Mouse (Mus musculus): Measurements from ENCODE around the gene Dmrta2. TPM values are rescaled to one million over a fixed set of nuclear protein-coding genes. Genes with fewer than 3 reads are reported as not detected.

The Dmrta2 gene
- polyA plus RNA-seq, 1 experiment from 2014 or later, result 2.4 TPM

DNA sequence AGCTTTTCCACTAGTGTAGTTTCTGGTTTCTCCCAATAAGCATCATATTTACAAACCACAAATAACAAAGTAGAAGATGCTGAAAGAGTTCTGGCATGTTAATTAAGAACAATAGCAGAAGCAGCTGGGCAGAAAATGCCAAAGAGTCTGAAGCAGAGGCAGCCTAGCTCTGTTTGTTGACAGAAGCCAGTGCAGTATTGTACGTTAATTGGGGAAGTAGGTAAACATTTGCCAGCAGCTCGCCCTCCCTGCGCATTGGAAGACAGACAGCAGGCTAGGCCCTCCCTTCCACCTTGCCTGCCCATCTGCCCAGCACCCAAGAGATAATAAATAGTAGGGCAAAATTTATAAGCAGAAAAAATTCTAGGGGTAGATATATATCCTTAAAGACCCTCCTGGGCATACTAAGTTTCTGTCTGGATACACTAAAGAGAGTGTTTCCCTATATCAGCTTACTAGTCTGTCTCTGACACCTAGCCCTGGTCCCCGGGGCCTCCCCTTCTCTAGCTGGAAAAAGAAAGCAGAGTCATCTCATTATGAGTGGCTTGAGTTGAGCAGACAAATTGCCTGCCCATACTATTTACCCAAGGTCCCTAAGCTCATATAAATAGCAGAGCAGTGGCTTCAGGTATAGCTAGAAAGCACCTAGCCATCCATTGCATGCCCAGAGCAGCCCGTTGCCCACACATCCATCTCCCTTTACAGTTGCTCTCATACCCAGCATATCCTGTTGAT, 17.5 kb upstream of the Dmrta2 start:
- ATAC-seq, result no peak
- H3K4me1 ChIP-seq (replicated peaks; ENCODE audit: control insufficient read depth, insufficient read depth, low read length), result no peaks in the 10 kb centered on the region
- H3K9ac ChIP-seq (replicated peaks; ENCODE audit: low read depth, low read length), result no peak overlapping the region
- no peak overlapping the region for H3K4me2 ChIP-seq (ENCODE audit: low read length)
- H3K9me3 ChIP-seq (ENCODE audit: control insufficient read depth, low read length), result no peaks in the 10 kb centered on the region
- 59% methylated on average over 5 of the region's 5 CpGs for WGBS
- H3K36me3 ChIP-seq (ENCODE audit: control insufficient read depth, insufficient read depth), result no peaks in the 10 kb centered on the region
- no peaks in the 10 kb centered on the region for H3K27me3 ChIP-seq (replicated peaks; ENCODE audit: control insufficient read depth, insufficient read depth, low read length)
- H3K4me3 ChIP-seq (replicated peaks; ENCODE audit: low read length), result no peak overlapping the region
- H3K27ac ChIP-seq (ENCODE audit: low read length), result no peak overlapping the region

DNA sequence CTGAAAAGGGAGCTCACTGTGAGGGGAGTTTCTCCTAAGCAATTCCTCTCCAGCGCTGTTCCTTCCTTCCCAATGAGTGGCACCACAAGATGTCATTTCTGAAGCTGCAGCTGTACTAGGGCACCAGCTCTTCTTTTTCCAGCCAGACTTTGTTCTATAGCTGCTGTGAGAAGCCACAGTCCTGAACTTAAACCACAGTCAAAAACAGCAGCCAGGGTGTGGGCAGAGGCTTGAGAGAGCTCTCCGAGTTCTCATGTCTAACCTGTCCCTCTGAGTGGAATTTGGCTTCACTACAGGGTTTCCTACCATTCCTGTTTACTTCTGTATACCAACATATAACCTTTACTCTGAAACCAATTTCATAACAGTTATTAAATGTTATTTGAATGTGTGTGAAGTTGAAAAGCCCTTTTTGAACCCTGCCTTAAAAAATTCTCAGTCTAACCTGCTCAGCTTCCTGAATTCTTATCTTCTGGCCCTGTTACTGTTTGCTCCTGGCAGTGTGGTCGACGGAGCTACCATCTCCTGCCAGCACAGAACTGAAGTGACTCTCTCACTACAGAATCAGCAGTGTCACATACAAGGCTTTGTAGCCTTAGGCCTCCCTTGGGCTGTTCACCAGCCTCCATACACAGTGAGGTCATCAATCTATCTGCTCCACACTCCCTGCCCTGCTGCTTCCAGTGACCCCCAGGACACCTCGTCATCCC, 14.1 kb upstream of the Dmrta2 start:
- Histone ChIP-seq H3K4me3 (replicated peaks; ENCODE audit: low read length) (no peak overlapping the region), H3K4me2 (ENCODE audit: low read length) (no peak overlapping the region), H3K9me3 (ENCODE audit: control insufficient read depth, low read length) (no peaks in the 10 kb centered on the region), H3K4me1 (replicated peaks; ENCODE audit: control insufficient read depth, insufficient read depth, low read length) (no peaks in the 10 kb centered on the region), H3K36me3 (ENCODE audit: control insufficient read depth, insufficient read depth) (no peaks in the 10 kb centered on the region), H3K9ac (replicated peaks; ENCODE audit: low read depth, low read length) (no peak overlapping the region), H3K27ac (ENCODE audit: low read length) (no peak overlapping the region), H3K27me3 (replicated peaks; ENCODE audit: control insufficient read depth, insufficient read depth, low read length) (no peaks in the 10 kb centered on the region)
- ATAC-seq, result no peak
- WGBS, result 92% methylated on average over 5 of the region's 5 CpGs

DNA sequence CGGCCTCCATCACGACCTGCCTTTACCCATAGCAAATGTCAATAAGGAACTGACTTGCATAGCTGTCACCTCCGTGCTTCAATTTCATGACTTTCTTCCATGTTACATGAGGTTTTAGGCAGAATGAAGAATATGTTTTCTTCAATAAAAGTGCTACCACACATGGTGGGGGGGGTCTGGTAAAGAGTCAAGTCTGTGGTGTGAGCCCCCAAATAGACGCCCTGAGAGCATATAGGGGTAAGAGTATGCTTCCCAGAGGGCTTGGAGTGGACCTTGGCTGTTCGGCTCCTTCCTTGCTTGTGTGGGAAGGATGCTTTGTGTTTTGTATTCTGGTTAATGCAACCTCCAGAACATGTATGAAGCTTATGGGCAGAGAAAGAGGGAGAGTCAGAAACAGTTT, 8.3 kb upstream of the Dmrta2 start:
- Histone ChIP-seq H3K4me3 (replicated peaks; ENCODE audit: low read length) (no peak overlapping the region), H3K27ac (ENCODE audit: low read length) (no peak overlapping the region), H3K36me3 (ENCODE audit: control insufficient read depth, insufficient read depth) (no peaks in the 10 kb centered on the region; the same call in 1 of the 2 replicates), H3K4me2 (ENCODE audit: low read length) (no peak overlapping the region), H3K9me3 (ENCODE audit: control insufficient read depth, low read length) (no peaks in the 10 kb centered on the region), H3K9ac (replicated peaks; ENCODE audit: low read depth, low read length) (no peak overlapping the region), H3K4me1 (replicated peaks; ENCODE audit: control insufficient read depth, insufficient read depth, low read length) (peaks cover 5% of the 10 kb centered on the region), H3K27me3 (replicated peaks; ENCODE audit: control insufficient read depth, insufficient read depth, low read length) (peaks cover 15% of the 10 kb centered on the region)
- no peak for ATAC-seq
- WGBS, result 89% methylated on average over 5 of the region's 5 CpGs

DNA sequence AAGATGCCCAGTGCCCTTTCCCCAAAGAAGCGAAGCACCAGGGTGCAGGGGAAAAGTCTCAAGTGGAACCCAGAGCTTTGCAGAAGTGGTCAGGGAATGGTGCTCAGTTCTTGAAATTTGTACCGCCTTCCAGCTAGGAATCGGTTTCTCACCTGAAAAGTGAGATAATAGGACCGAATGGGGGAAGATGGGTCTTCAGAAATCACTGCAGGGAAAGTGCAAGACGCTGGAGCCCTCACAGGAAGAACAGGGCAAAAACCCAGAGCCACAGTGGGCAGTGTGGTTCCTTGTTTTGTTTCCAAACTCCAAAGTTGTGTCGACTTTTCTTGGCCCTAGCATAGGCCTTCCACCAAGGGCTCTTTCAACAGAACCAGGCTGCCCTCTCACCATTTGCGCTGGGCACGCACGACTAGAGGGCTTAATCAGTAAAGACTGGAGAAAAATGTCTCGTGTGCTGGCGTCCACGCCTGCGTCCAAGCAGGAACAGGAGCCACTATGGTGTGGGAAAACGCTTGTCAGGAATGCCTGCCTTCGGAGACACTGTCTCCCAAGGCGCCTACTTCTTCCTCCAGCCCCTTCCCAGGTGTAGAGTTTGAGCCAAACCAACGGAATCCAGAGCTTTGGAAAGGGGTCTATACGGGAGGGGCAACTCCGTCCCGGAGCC, 3.7 kb upstream of the Dmrta2 start:
- Histone ChIP-seq H3K4me2 (ENCODE audit: low read length) (peak overlapping the region; percentile 63), H3K27ac (ENCODE audit: low read length) (no peak overlapping the region), H3K9ac (replicated peaks; ENCODE audit: low read depth, low read length) (peak overlapping the region; percentile 46; the same call in 1 of the 2 replicates), H3K36me3 (ENCODE audit: control insufficient read depth, insufficient read depth) (no peaks in the 10 kb centered on the region; the same call in 1 of the 2 replicates), H3K27me3 (replicated peaks; ENCODE audit: control insufficient read depth, insufficient read depth, low read length) (peaks cover 48% of the 10 kb centered on the region), H3K9me3 (ENCODE audit: control insufficient read depth, low read length) (peaks cover 2% of the 10 kb centered on the region; the same call in 1 of the 2 replicates), H3K4me1 (replicated peaks; ENCODE audit: control insufficient read depth, insufficient read depth, low read length) (peaks cover 27% of the 10 kb centered on the region), H3K4me3 (replicated peaks; ENCODE audit: low read length) (peak overlapping the region; percentile 24)
- whole genome bisulfite sequencing, result 5% methylated on average over 20 of the region's 20 CpGs
- ATAC-seq, result no peak

DNA sequence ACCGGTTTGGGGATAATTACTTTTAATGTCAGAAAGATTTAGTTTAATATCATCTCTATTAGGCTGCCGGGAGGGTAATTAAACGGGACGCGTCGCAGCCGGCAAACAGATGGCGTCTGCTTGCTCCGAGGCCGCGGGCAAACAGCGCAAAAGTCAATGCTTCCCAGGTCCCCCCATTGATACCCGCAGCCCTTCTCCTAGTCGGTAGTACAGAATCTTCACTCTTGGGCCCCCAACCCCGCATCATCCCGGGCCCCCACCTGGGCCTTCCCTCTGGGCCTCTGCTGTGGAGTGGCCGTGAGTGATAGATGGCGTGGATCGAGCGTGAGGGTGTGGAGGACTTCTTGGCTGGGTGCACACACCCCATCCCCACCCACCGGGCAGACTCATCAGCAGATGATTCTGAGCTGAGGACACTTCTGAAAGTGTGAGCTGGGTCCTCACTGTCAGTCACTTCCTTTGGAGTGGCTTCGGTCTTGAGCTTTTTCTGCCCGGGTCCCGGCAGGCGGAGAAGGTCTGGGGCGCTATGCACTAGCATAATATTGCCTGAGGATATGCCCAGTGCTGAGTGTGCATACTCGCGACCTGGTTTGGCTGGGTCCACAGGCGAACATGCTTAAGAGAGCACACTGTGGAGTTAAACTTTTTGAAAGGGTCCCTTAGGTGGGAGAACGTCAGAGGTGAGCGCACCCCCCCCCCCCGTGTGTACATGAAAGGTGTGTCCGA, 3.0 kb upstream of the Dmrta2 start:
- H3K27me3 ChIP-seq (replicated peaks; ENCODE audit: control insufficient read depth, insufficient read depth, low read length), result peaks cover 52% of the 10 kb centered on the region
- no peak overlapping the region for H3K27ac ChIP-seq (ENCODE audit: low read length)
- WGBS, result under 1% methylated on average over 33 of the region's 33 CpGs
- no peak for ATAC-seq
- H3K36me3 ChIP-seq (ENCODE audit: control insufficient read depth, insufficient read depth), result no peaks in the 10 kb centered on the region
- peaks cover 2% of the 10 kb centered on the region; the same call in 1 of the 2 replicates for H3K9me3 ChIP-seq (ENCODE audit: control insufficient read depth, low read length)
- H3K4me1 ChIP-seq (replicated peaks; ENCODE audit: control insufficient read depth, insufficient read depth, low read length), result peaks cover 30% of the 10 kb centered on the region
- H3K4me2 ChIP-seq (ENCODE audit: low read length), result peak overlapping the region; percentile 63
- H3K9ac ChIP-seq (replicated peaks; ENCODE audit: low read depth, low read length), result peak overlapping the region; percentile 46; the same call in 1 of the 2 replicates
- H3K4me3 ChIP-seq (replicated peaks; ENCODE audit: low read length), result peak overlapping the region; percentile 24

DNA sequence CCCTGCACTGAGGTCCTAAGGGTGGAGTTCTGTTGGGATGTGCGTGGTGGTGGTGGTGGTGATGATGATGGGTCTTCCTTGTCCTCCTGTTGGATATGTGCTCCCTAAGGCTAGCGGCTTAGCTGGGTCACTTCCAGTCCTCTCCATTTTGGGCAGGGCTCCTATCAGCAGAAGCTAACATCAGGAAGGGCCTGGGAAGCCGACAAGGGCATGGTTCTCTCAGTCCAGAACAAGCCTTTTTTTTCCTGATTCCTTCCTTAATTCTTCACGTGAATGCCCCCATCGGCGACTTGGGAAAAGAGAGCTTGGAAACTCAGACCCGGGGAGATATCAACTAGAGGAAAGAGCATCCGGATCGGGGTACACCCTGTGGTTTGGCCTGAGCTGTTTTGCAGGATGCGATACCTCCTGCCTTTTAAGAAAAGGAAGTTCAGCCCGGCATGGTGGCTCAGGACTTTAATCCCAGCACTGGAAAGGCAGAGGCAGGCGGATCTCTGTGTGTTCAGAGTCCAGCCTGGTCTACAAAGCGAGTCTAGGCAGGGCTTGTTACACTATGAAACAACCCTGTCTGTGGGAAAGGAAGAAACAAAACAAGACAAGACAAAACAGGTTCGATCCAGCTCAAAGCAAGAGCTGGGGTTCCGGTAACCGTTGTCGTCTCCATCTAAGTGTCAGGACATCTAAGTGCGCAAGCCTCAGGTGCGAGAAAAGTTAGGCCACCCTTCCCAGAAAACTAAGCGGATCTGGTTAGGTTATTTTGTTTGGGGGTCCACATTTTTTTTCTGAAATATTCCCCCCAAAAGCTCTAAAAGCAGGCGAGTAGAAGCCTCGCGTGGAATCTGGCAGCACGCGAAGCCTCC, 2.2 kb upstream of the Dmrta2 start:
- peak overlapping the region; percentile 63 for H3K4me2 ChIP-seq (ENCODE audit: low read length)
- WGBS, result 16% methylated on average over 25 of the region's 25 CpGs
- H3K36me3 ChIP-seq (ENCODE audit: control insufficient read depth, insufficient read depth), result no peaks in the 10 kb centered on the region
- H3K27ac ChIP-seq (ENCODE audit: low read length), result no peak overlapping the region
- H3K4me1 ChIP-seq (replicated peaks; ENCODE audit: control insufficient read depth, insufficient read depth, low read length), result peaks cover 35% of the 10 kb centered on the region
- H3K4me3 ChIP-seq (replicated peaks; ENCODE audit: low read length), result peak overlapping the region; percentile 53
- H3K27me3 ChIP-seq (replicated peaks; ENCODE audit: control insufficient read depth, insufficient read depth, low read length), result peaks cover 56% of the 10 kb centered on the region
- peak overlapping the region; percentile 15; the same call in 1 of the 2 replicates for H3K9ac ChIP-seq (replicated peaks; ENCODE audit: low read depth, low read length)
- peaks cover 2% of the 10 kb centered on the region; the same call in 1 of the 2 replicates for H3K9me3 ChIP-seq (ENCODE audit: control insufficient read depth, low read length)
- ATAC-seq, result no peak

DNA sequence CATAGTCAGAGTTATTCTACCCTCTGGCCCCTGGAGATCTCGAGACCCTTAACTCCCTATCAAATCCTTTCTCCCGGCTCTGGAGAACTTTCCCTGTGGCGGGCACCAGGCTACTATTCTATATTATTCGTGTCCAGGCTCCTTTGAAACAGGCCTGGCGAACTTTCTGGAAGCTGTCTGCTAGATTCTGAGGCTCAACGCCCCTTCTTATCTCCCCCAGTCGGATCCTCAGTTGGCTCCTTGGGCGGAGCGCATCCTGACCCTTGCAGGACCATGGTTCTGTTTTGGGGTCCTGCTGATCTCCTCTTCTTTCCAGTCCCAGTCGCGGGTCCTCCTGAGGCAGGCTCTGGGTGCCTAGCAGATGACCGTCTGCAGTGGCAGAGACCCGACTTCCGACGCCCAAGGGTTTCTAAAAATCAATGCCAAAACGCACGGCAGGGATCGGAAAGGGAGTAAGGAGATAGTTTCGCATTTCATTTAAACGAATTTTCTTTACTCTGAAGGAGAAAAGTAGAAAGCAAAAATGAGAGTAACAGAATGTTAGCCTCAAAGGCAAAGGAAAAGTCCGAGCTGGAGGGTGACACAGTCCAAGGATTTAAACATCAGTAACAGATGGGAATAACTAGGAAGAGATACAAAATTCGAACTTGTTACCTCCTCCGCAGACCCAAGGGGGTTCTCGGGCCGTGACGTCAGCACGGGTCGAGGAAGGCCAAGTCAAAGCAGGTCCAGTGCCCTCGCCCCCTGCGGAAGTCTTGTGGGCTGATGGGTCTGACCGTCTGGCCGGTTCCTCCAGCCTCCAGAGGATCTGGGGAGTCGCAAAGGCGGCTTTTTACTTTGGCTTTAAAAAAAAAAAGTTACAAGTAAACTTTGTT, 1.3 kb upstream of the Dmrta2 start:
- peak overlapping the region; percentile 65 for H3K27ac ChIP-seq (ENCODE audit: low read length)
- no peaks in the 10 kb centered on the region for H3K36me3 ChIP-seq (ENCODE audit: control insufficient read depth, insufficient read depth)
- H3K4me1 ChIP-seq (replicated peaks; ENCODE audit: control insufficient read depth, insufficient read depth, low read length), result peaks cover 35% of the 10 kb centered on the region
- peaks cover 2% of the 10 kb centered on the region; the same call in 1 of the 2 replicates for H3K9me3 ChIP-seq (ENCODE audit: control insufficient read depth, low read length)
- no peak for ATAC-seq
- H3K4me3 ChIP-seq (replicated peaks; ENCODE audit: low read length), result peak overlapping the region; percentile 53
- peak overlapping the region; percentile 63 for H3K4me2 ChIP-seq (ENCODE audit: low read length)
- 2% methylated on average over 34 of the region's 34 CpGs for WGBS
- peak overlapping the region; percentile 51 for H3K9ac ChIP-seq (replicated peaks; ENCODE audit: low read depth, low read length)
- H3K27me3 ChIP-seq (replicated peaks; ENCODE audit: control insufficient read depth, insufficient read depth, low read length), result peaks cover 58% of the 10 kb centered on the region

Data from forebrain, embryonic 16.5 days (tissue).